Mouse (Mus musculus): ENCODE measurements around the gene Lrrc2. TPM values are rescaled to one million over a fixed set of nuclear protein-coding genes. Genes with fewer than 3 reads are reported as not detected.

Lrrc2 gene
- total RNA-seq, 1 experiment from 2014 or later = 0.32 TPM

DNA sequence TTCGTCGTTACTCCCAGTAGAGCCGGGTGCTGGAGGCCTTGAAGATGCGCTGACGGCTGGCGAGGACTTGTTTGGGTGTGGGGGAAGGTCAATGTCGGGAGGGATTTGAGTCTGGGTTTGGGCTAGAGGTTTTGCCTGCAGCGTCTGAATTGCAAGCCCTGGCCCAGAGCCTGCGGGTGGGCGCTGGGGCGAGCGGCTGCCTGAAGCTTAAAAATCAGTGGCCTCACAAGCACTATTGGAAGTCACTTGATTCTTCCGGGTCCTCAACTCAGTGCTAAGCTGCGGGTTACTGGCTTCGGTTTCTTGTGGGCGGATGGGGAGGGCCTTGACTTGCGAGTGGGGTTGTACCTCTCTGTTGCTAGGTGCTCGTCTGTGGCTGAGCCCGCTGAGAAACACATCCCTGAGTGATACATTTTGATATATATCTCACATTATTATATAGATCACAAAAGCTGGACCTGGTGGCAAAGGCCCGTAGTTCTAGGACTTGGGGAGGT is 4.7 kb upstream of the Lrrc2 start:
- peak; percentile 55 for ATAC-seq (replicated peaks; ENCODE audit: low read depth, poor library complexity, severe bottlenecking)

DNA sequence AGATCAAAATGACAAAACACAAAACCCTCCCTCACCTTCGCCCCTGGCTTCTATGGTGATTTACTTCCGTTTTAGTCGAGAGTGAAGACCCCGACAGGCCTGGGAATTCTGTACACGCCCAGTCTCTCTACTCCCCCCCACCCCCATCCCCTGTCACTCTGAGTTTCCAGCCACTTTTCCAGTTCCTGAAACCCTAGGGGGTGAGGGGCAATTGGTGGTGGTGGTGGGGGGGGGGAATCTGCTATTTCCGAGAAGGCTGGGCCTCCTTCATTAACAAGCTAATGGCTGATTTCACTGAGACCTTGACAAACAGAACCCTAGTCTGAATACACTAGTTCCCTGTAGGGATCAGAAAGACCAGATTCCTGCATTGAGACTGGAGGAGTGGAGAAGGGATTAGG is 4.1 kb upstream of the Lrrc2 start:
- ATAC-seq (replicated peaks; ENCODE audit: low read depth, poor library complexity, severe bottlenecking) = no peak

DNA sequence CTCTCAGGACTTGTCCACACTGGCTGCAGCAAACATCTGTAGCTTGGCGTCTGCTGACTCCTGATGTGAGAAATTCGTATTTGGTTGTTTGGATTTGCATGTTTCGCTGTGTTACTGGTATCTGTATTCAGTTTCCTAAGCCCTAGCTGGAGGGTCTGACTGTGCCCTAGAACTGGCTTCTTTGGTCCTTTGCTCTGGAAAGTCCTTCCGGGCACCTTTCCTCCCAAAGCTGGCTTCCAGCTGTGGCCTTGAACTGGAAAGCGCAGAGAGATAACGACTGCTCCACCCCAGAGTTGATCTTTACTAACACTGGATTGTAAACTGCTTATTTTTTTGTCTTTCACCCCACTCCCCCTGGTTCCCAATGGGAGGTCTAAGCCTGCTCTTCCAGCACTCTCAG is 3.4 kb upstream of the Lrrc2 start:
- ATAC-seq (replicated peaks; ENCODE audit: low read depth, poor library complexity, severe bottlenecking) = no peak

DNA sequence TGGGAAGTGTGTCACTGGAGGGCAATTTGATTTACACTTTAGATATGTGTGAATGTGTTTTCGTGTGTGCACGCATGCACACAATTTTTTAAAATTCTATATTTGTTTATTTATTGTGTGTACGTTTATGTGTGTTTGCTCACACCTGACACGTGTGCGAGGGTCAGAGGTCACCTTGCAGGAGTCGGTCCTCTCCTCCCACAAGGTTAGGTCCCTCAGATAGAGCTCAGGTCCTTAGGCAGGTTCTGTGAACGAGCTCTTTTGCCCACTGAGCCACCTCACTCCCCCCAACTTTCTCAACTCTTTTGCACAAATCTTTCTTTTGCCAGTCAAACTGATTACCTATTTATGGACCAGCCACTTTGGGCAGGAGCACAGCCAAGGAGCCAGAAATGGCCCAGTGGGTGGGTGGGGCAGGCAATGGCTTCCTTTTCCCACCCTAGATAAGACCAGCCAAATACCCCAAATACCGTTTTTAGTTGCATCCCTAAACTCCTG is 2.5 kb upstream of the Lrrc2 start:
- no peak for ATAC-seq (replicated peaks; ENCODE audit: low read depth, poor library complexity, severe bottlenecking)

DNA sequence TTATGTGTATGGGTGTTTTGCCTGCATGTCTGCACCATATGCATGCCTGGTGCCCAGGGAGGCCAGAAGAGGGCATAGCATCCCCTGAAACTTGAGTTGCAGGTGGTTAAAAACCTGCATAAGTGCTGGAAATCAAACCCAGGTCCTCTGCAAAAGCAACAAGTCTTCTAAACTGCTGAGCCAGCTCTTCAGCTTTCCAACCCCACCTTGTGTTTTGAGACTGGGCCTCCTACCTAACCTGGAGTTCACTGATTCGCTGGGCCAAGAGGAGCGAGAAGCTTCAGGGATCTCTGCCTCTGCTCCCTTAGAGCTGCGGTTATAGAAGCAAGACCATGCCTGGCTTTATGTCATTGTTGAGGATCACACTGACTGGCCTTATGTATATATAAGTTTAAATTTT is 1.2 kb upstream of the Lrrc2 start:
- no peak for ATAC-seq (replicated peaks; ENCODE audit: low read depth, poor library complexity, severe bottlenecking)

DNA sequence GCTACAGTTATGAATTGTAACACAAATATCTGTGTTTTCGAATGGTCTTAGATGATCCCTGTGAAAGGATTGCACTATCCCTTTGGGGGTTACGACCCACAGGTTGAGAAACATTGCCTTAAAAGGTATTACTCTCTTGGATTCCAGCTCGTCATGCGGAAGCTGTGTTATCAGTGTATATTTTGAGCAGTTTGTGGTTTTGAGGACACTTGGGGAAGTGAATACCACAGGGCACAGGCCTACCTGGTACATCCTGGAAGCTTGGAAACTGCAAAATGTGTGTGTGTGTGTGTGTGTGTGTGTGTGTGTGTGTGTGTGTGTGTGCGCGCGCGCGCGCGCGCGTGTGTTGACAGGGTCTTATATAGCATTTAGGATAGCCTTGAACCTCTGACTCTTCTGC is 521 bp downstream of the Lrrc2 start:
- ATAC-seq (replicated peaks; ENCODE audit: low read depth, poor library complexity, severe bottlenecking) = peak; percentile 48

DNA sequence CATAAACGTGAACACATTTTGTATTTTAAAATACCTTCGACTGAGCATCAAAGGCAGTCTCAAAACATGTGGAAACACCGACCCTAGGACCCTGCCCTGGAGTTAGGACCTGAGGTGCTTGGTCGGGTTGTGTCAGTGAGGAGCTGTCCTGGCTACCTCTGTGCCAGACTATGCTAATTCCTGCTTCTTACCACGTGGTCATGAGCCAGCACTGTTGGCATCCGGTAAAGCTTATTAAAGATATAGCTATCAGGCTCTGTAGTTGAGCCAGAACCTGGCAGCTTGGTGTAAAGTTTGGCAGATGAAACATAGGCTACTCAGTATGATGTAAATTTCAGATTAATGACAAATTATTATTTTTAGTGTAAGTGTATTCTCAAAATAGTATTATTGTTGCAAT is 1.1 kb downstream of the Lrrc2 start:
- peak; percentile 57 for ATAC-seq (replicated peaks; ENCODE audit: low read depth, poor library complexity, severe bottlenecking)

DNA sequence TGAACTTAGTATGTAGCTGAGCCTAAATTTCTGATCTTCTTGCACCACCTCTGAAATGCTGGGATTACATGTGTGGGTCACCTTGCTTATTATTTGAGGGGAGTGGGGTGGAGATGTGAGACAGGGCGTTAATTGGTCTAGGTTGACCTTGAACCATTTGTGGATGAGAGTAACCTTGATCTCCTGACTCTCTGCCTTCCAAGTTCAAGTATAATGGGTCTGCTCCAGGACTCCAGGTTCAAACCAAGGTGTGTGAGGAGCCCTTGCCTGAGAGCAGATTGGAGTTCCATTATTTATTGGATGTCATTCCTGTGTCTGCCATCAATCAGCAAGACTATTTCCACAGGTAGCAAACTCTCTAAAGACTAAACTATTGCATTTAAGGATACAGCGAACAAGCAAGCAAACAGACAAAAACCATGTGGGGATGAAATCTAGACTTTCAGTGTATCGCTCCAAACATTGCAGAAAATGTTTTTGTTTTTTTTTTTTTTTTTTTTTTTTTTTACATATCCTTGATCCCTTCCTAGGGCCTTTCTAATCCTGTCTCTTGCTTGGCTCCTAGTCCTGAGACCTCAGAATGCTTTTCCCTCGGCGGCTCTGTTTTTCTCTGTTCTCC is 1.7 kb downstream of the Lrrc2 start:
- ATAC-seq (replicated peaks; ENCODE audit: low read depth, poor library complexity, severe bottlenecking) = no peak

DNA sequence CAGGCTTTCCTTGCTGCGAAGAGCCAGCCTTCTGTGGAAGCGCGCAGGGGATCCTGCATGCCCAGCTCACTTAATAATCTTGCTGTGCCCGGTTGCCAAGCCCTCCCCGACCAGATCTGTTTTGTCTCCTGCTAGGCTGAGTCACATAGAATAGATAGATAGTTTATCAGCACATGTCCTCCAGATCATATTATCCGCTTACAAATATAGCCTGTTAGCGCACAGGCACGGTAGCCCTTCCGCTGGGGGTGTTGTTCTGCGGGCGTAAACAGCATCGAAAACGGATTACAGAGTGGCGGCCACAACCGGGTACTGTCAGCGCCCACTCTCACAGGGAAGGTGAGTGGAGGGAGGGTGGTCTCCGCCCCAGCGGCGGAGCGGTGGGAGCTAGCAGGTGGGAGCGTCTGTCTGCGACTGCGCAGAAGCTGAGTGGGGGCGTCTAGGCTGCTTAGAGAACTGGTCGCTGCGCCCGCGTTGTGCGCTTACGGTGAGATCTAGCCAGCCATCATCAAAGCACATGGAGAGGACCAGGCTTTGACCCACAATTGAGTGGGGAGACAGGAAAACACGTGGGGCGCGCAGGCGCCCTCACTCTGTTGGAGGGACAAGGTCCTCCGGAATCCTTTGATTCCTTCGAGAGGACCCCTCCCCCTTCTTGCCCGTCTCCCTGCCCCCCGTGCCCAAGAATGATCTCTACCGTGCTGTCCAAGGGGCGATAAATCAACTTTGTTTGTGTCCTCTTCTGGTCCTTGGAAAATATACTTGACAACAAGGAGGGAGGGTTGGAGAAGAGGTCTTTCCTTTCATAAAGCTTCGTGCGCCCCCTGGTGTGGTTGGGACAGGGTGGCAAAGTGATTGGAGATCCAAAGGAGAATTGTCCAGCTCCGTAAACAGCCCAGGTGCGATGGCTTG is 2.5 kb downstream of the Lrrc2 start:
- peak; percentile 59 for ATAC-seq (replicated peaks; ENCODE audit: low read depth, poor library complexity, severe bottlenecking)

DNA sequence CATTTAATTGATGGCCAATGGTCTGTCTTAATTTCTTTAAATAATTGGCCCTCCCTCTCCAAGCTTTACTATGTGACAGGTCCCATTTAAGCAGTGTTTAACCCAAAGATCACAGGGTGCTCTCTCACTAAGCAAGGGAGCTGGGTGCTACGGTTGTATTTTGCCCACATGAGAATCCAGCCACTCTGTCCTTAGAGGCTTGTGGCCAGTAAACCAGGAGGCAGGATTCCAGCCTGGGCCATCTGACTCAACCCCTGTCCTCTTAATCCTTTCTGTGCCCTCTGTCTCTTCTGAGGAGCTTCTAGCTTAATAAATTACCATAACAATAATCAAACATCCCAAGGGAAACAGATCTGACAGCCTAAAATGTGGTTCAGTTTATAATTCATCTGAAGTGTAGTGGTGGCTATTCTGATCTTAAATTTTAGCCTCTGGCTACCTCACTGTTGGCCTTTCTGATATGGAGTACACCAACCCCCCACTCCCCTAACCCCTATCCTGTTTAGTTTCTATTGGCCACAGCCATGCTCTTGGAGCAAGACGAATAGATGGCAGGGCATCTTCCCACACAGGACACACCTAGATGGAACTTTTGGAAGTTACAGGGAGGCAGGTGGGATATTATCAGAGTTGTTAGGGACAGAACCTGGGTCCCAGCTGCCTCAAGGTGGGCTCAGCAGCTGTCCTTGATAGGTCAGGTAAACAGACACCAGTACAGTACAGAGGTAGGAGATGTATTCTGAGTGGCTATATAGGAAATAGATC is 3.5 kb downstream of the Lrrc2 start:
- no peak for ATAC-seq (replicated peaks; ENCODE audit: low read depth, poor library complexity, severe bottlenecking)

DNA sequence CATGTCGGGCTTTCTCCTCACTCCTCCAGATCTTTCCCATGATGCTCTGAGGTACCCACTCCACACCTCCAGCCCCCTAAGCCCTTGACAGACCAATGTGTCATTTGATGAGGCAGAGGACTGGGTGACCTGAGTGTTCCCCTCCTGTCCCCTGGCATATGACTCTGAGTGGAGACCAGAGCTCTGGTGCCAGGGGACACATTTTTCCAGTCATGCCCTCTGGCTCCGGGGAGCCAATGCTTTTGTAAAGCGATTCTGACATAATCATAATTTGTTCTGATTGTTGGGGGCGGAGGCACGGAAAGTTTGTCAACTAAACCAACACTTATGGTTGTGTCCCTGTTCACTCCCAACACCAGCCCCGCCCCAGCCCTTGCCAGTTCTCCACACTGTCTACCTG is 4.6 kb downstream of the Lrrc2 start:
- ATAC-seq (replicated peaks; ENCODE audit: low read depth, poor library complexity, severe bottlenecking) = no peak

DNA sequence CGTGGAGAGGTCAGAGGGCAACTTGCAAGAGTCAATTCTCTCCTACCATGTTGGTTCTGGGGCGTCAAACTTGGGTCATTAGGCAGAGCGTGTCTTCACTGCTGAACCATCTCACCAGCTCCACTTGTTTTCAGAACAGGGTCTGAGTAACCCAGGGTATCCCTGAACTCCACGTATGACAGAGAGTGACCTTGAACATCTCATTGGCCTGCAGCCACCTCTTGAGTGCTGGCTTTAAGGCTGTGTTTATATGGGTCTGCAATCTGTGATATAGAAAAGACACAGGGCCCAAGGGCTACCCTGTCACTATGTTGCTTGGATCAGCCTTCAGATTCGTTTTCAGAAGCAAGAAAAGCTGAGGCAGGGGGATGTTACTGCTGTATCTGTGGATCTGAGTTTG is 8.3 kb downstream of the Lrrc2 start:
- ATAC-seq (replicated peaks; ENCODE audit: low read depth, poor library complexity, severe bottlenecking) = no peak

DNA sequence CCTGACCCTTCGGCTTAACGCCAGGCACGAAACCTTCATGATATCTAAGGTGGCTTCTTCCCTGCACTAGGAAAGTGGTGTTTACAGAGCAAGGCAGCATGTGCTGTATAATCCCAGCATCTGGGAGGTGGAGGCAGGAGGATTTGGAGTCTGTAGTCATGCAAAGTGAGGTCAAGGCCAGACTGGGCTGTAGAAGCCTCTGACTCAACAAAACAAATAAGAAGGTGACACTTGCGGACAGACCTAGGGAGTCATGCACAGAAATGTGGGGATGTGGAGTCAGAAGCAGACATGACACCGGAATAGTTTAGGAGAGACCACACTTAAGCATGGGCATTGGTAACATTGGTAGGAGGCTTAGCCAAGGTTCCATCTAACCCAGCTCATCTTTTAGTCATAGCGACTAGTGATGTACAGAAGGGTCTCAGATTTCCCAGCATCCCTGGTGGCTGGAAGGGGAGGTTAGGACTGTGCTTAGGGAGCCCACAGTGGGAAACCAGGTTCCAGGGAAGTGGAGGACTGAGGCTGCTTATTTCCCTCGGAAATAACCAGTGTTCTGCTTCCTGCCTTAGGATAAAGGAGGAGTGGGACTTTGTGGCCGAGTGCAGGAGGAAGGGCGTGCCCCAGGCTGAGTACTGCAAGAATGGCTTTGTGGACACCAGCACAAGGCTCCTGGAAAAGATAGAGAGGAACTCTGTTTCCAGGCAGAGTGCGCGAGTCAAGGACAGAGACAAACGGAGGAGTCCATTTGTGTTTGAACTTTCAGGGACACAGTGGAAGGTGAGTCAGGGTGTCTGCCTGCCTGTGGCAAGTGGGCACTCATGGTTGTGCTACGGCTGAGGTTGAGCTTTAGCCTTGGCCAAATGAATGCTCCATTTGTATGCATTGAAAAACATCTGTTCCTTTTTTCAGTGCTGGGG is 9.1 kb downstream of the Lrrc2 start:
- ATAC-seq (replicated peaks; ENCODE audit: low read depth, poor library complexity, severe bottlenecking) = no peak

DNA sequence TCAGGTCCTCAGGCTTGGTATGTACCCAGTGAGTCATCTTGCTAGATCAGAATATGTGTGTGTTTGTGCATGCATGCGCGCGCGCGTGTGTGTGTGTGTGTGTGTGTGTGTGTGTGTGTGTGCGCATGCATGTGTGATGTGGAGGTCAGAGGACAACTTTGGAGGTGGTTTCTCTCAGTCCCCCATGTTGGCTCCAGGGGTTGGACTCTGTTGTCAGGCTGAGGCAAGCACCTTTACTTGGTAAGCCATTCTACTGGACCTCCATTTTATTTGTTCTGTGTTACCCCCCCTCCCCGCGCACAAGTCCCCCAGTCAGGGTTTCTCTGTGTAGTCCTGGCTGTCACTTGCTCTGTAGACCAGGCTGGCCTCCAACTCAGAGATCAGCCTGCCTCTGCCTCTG is 10.0 kb downstream of the Lrrc2 start:
- ATAC-seq (replicated peaks; ENCODE audit: low read depth, poor library complexity, severe bottlenecking) = no peak

DNA sequence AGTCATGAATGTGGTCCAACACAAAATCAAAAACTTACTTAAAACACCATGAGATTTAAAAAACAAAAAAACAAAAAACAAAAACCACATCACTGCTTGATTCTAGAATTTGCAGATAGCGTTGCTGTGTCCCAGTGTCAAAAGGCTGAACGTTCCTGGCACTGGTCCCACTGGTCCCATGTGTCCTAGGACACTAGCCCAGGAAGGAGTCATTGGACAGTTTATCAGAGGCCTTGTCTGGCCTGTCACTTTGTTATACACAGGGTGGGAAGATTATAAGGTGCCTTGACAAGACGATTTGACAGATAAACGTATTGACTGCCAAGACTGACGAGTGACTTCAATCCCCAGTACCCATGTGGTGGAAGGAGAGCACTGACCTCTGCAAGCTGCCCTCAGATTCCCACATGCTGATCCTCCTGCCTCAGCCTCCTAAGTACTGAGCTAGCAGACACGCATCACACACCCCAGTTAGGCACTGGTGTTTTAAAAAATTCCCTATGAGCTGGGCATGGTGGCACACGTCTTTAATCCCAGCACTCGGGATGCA is 12.3 kb downstream of the Lrrc2 start:
- ATAC-seq (replicated peaks; ENCODE audit: low read depth, poor library complexity, severe bottlenecking) = no peak

DNA sequence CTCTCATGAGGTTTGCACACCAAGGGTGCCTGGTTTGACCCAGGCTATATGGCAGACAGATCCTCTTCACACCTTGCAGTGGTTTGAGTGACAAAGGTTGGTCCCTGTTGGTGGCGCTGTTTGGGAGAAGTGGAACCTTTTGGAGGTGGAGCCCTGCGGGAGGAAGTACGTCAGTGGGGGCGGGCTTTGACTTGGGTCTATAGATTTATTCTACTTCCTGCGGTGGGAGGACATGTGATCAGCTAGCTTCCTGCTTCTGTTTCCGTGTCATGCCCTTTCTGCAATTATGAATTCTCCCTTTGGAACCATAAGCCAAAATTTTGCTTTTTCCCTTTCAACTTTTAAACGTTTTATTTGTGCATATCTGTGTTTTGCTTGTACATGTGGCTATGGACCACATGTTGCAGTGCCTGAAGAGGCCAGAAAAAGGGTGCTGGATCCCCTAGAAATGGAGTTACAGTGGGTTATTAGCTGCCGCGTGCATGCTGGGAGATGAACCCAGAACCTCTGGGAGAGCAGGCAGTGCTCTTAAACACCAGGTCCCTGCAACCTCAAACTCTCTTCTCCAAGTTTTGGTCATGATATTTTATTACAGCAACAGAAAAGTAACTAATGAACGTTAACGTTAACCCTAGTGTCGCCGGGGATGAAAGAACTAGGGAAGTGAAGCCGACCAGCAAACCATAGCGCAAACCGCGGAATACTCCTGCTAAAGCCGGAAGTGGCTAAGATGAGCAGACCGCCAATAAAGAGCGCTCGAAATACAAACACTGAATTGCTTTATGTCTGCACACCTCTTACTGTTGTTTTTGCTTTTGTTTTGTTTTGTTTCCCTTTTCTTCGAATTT is 13.9 kb downstream of the Lrrc2 start:
- no peak for ATAC-seq (replicated peaks; ENCODE audit: low read depth, poor library complexity, severe bottlenecking)

DNA sequence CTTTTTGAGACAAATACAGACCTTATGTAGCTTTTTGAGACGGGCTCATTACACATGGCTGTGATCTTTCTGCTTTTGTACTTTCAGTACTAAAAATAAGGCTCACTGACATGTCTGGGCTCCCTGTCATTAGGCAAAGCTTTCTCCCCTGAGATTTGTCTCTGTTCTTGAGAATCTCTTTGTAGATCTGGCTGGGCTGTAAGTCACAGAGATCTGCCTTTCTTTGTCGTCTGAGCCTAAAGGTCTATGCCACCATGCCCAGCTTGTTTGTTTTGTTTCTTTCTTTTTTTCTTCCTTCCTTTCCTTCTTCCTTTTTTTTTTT is 14.5 kb downstream of the Lrrc2 start:
- ATAC-seq (replicated peaks; ENCODE audit: low read depth, poor library complexity, severe bottlenecking) = no peak

DNA sequence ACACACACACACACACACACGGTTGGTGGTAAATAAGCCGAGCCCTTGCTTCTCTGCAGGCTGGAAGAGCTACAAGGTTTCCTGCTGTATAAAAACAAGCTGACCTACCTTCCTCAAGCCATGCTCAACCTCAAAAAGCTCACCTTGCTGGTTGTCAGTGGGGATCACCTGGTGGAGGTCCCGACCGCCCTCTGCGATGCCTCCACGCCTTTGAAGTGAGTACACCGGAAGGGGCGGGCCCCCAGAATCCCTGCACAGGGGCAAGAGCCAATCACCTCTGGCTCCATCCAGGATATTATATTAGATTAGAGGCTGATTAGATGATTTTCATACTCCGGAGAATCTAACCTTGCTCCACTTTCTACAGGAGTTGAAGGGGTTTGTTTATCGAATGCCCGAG is 28.1 kb downstream of the Lrrc2 start:
- no peak for ATAC-seq (replicated peaks; ENCODE audit: low read depth, poor library complexity, severe bottlenecking)

DNA sequence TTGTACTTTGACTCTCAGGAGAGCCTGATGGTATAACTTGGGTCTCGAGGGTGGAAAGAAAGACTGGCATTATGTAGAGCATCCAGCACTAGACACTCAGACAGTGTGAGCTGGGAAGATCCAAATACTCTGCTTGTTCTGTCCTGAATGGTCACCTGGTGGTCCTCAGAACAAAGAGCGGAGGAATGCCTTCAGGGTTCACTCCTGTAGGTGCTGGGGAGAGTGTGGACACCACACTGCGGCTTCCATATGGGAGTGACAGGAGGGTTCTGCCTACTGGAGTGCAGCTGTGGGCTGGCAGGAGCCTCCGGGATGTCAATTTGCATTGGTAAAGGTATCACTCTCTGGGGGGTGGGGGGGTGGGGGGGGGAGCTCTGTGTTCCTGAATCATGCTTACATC is 31.0 kb downstream of the Lrrc2 start:
- no peak for ATAC-seq (replicated peaks; ENCODE audit: low read depth, poor library complexity, severe bottlenecking)

Measured in common myeloid progenitor, adult 5-6 weeks (primary cell).